Mouse (Mus musculus) liver, embryonic 14.5 days (tissue): ENCODE results near the gene Luzp2. TPM values are rescaled to one million over a fixed set of nuclear protein-coding genes. Genes with fewer than 3 reads are reported as not detected.
"Not testable (repeated sequence)": the region's sequence is repeated elsewhere in the genome, so short reads cannot be mapped to it uniquely, and the experiment has no call there.

Source experiments
- ATAC-seq: fragments of 200-750 bp; cut with Nextera tagmentation; 2 replicates; pipeline ENCODE4 v1.8.0; 2017; ENCODE audit warnings: moderate number of reproducible peaks, mild to moderate bottlenecking, moderate library complexity; ENCODE audit not compliant: insufficient read depth
- DNase-seq, 3 experiments: peaks; one replicate each; pipeline ENCODE4 v3.0.0-alpha.2; 2012 to 2013; ENCODE audit warnings: low read depth in 3 of 3, low spot score in 3 of 3
- H3K27ac ChIP-seq: fragments of 300-500 bp; sonication (generic); 2 replicates; pipeline ENCODE4 v1.5.1; 2014; ENCODE audit warnings: moderate library complexity, mild to moderate bottlenecking, control low read depth, inconsistent platforms
- H3K27me3 ChIP-seq: fragments of 300-500 bp; sonication (generic); 2 replicates; pipeline ENCODE4 v1.6.1; 2014; ENCODE audit warnings: mild to moderate bottlenecking, low read length, moderate library complexity; ENCODE audit not compliant: control insufficient read depth, insufficient read depth
- H3K36me3 ChIP-seq: fragments of 300-500 bp; sonication (generic); replicated peaks from 2 replicates; pipeline ENCODE4 v1.6.1; 2014; ENCODE audit warnings: low read depth; ENCODE audit not compliant: control insufficient read depth, insufficient read depth
- H3K4me1 ChIP-seq, 2 experiments: fragments of 200-500 bp in 1 of 2; fragments of 300-500 bp in 1 of 2; sonication (generic) in 1 of 2; replicated peaks; 2 replicates each; pipeline ENCODE4 v1.6.1; 2012 to 2014; ENCODE audit warnings: antibody characterized with exemption in 1 of 2, inconsistent platforms in 1 of 2, low read length in 1 of 2; ENCODE audit not compliant: control insufficient read depth in 2 of 2, insufficient read depth in 2 of 2
- H3K4me2 ChIP-seq: fragments of 300-500 bp; sonication (generic); 2 replicates; pipeline ENCODE4 v1.6.1; 2014; ENCODE audit warnings: low read depth, mild to moderate bottlenecking, control low read depth, moderate library complexity
- H3K4me3 ChIP-seq, 2 experiments: fragments of 200-500 bp in 1 of 2; fragments of 300-500 bp in 1 of 2; sonication (generic) in 1 of 2; 2 replicates each; pipeline ENCODE4 v1.5.1; 2012 to 2014; ENCODE audit warnings: low read depth in 2 of 2, low read length in 2 of 2, mild to moderate bottlenecking in 2 of 2, control low read depth in 1 of 2, inconsistent platforms in 1 of 2, moderate library complexity in 1 of 2; ENCODE audit not compliant: insufficient read depth in 1 of 2
- H3K9ac ChIP-seq: fragments of 300-500 bp; sonication (generic); replicated peaks from 2 replicates; pipeline ENCODE4 v1.6.1; 2014; ENCODE audit warnings: mild to moderate bottlenecking, control low read depth, moderate library complexity
- H3K9me3 ChIP-seq: fragments of 300-500 bp; sonication (generic); 2 replicates; pipeline ENCODE4 v1.6.1; 2016; ENCODE audit warnings: low read length, mixed read lengths; ENCODE audit not compliant: control insufficient read depth
- CTCF ChIP-seq: IDR thresholded peaks from 2 replicates; pipeline ENCODE4 v1.5.1; 2016; ENCODE audit warnings: antibody characterized with exemption, low read depth, control low read depth
- EP300 ChIP-seq: IDR thresholded peaks from 2 replicates; pipeline ENCODE4 v1.6.1; 2016; ENCODE audit warnings: antibody characterized with exemption, low read depth
- WGBS: fragments of 180-500 bp; shearing (Covaris S2); extraction: QIAGEN DNeasy Blood & Tissue Kit; methylation state at CpG from one replicate; pipeline ENCODE4 v1.1.7; 2014; ENCODE audit not compliant: insufficient replicate concordance; 5-methylcytosine and 5-hydroxymethylcytosine counted together
- polyA plus RNA-seq, 2 experiments: library from polyadenylated mRNA; depleted of rRNA in 1 of 2; stranded (reverse) in 1 of 2; unstranded in 1 of 2; fragments of >200 nt; fragmentation: Nextera tagmentation in 1 of 2; extraction: Ambion mirVana in 1 of 2; gene quantifications; 2 replicates each; pipeline versions ENCODE4 v1.2.1 to v1.2.3; 2012 to 2014

The Luzp2 gene
- polyA plus RNA-seq, 2 experiments, result 0.01 TPM; not detected in 1

- H3K36me3 ChIP-seq, result no peaks in the 10 kb centered on the region
- TF ChIP-seq CTCF (no peak), EP300 (no peak)
- no peak overlapping the region for H3K4me3 ChIP-seq
- no peaks in the 10 kb centered on the region for H3K9me3 ChIP-seq
- no peak for DNase-seq
- no peaks in the 10 kb centered on the region for H3K27me3 ChIP-seq
- no peaks in the 10 kb centered on the region for H3K4me1 ChIP-seq
- no peak overlapping the region for H3K9ac ChIP-seq
- no peak for ATAC-seq
- no peak overlapping the region for H3K27ac ChIP-seq
- H3K4me2 ChIP-seq, result no peak overlapping the region
- 49% methylated on average over 2 of the region's 2 CpGs for WGBS
These were observed 165.1 kb downstream of the Luzp2 start for GRCm38 (mm10) chr7:55000397-55000796.

- WGBS, result 50% methylated on average over 4 of the region's 4 CpGs
- TF ChIP-seq CTCF (no peak), EP300 (no peak)
- no peak overlapping the region for H3K4me2 ChIP-seq
- no peaks in the 10 kb centered on the region for H3K9me3 ChIP-seq
- no peaks in the 10 kb centered on the region for H3K4me1 ChIP-seq
- H3K27me3 ChIP-seq, result no peaks in the 10 kb centered on the region
- no peak overlapping the region for H3K9ac ChIP-seq
- H3K4me3 ChIP-seq, result no peak overlapping the region
- no peak overlapping the region for H3K27ac ChIP-seq
- no peak for ATAC-seq
- no peak for DNase-seq
- no peaks in the 10 kb centered on the region for H3K36me3 ChIP-seq
These were observed 174.0 kb downstream of the Luzp2 start for GRCm38 (mm10) chr7:55009173-55009771.

- WGBS, result 57% methylated on average over 1 of the region's 2 CpGs
- H3K27me3 ChIP-seq, H3K36me3 ChIP-seq, H3K4me2 ChIP-seq, DNase-seq, H3K27ac ChIP-seq, H3K4me3 ChIP-seq, H3K9ac ChIP-seq, ATAC-seq, H3K9me3 ChIP-seq, H3K4me1 ChIP-seq: not testable (repeated sequence)
These were observed 298.6 kb downstream of the Luzp2 start for GRCm38 (mm10) chr7:55133850-55134249.

GRCm38 (mm10) chr7:55188927-55189326, 353.6 kb downstream of the Luzp2 start:
- no peaks in the 10 kb centered on the region for H3K36me3 ChIP-seq
- TF ChIP-seq CTCF, result no peak
- no peak for TF ChIP-seq EP300
- ATAC-seq, result no peak

GRCm38 (mm10) chr7:55189496-55189895, 354.2 kb downstream of the Luzp2 start:
- ATAC-seq (no peak), DNase-seq (no peak)
- Histone ChIP-seq H3K27ac (no peak overlapping the region), H3K4me2 (no peak overlapping the region), H3K9me3 (no peaks in the 10 kb centered on the region), H3K4me3 (no peak overlapping the region), H3K36me3 (no peaks in the 10 kb centered on the region), H3K27me3 (no peaks in the 10 kb centered on the region), H3K9ac (no peak overlapping the region), H3K4me1 (no peaks in the 10 kb centered on the region)
- TF ChIP-seq EP300, result no peak
- TF ChIP-seq CTCF, result no peak
- WGBS, result 58% methylated on average over 2 of the region's 2 CpGs

More at GRCm38 (mm10) chr7:55188927-55189326, 353.6 kb downstream of the Luzp2 start:
- no peak overlapping the region for H3K4me3 ChIP-seq
- H3K4me1 ChIP-seq, result no peaks in the 10 kb centered on the region
- H3K9me3 ChIP-seq, result no peaks in the 10 kb centered on the region
- no peak for DNase-seq
- 71% methylated on average over 10 of the region's 10 CpGs for WGBS
- no peak overlapping the region for H3K27ac ChIP-seq
- H3K27me3 ChIP-seq, result no peaks in the 10 kb centered on the region
- H3K9ac ChIP-seq, result no peak overlapping the region
- no peak overlapping the region for H3K4me2 ChIP-seq
